Mouse (Mus musculus) adipocyte (in vitro differentiated cells): Measurements from ENCODE around the gene Slc16a4.
A peak's percentile ranks its signal among the peaks of the same experiment; 100 is the strongest.
"Not testable (repeated sequence)": the region's sequence is repeated elsewhere in the genome, so short reads cannot be mapped to it uniquely, and the experiment has no call there.

ENCODE experiments used
- DNase-seq: peaks from one replicate; pipeline ENCODE4 v3.0.0-alpha.2; 2016; ENCODE audit warnings: low spot score

The Slc16a4 gene

DNA sequence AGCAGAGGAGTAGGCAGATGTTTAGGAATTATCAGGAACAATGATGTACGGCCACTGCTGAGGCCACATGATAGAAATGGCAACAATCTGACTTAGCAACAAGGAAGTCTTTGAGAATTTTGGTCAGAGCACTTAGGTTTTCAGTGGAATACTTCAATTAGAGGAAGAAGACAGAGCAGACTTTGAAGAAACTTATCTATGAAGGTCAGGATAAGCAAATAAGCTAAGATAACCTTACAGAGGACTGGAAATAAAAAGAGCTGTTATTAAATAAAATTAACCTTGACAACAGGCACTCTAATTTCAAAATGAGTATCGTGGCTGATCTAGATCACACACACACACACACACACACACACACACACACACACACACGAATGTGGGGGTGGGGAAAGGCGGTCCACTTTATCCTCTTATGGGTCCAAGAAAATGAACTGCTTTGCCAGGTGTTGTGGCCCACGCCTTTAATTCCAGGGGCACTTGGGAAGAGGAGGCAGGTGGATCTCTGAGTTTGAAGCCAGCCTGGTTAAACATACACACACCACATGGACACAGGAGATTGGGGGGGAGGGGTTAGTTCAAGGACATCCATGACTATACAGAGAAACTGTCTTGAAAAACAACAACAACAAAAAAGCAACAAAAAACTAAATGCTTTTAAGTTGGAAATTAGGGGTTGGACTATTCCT lies 4.8 kb downstream of the Slc16a4 start:
- DNase-seq, result no peak

GRCm38 (mm10) chr3:107296917-107297316 lies 5.9 kb downstream of the Slc16a4 start:
- not testable (repeated sequence) for DNase-seq

- DNase-seq, result no peak
Observed at GRCm38 (mm10) chr3:107317338-107317737, 26.3 kb downstream of the Slc16a4 start.

DNA sequence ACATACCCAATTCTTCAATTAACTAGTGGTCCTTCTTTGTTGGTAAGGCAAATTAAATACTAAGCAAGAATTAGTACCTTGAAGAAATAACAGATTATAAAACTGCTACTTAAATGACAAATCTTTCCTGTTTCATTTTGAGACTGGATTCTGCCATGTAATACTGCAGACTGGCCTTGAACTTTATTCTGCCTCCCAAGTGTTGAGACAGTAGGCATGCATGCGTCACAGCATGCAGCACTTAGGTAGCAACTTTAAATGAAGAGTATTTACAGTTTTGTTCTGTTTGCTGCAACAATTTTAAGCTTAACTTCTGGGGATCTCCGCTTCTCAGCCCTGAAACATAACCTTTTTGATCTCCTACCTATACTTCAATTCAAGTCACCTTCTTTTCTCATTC lies 30.1 kb downstream of the Slc16a4 start:
- DNase-seq, result no peak

DNA sequence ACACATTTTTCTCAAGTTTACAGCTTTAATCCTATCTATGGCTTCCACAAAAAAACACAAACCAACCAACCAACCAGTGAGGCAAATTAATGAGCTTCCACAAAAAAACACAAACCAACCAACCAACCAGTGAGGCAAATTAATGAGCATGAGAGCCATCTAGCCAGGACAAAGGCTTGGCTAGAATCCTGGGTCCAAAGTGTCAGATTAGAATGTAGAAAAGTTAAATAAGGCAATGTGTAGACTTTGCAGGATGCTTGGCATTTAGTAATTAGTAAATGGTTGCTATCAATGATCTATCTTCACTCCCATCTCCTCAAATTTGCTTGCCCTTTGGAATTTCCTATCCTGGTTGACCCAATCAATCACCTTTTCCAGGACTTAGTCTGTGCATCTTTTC lies 30.7 kb downstream of the Slc16a4 start:
- DNase-seq, result no peak

- no peak for DNase-seq
Observed at GRCm38 (mm10) chr3:107326442-107326841, 35.4 kb downstream of the Slc16a4 start.

DNA sequence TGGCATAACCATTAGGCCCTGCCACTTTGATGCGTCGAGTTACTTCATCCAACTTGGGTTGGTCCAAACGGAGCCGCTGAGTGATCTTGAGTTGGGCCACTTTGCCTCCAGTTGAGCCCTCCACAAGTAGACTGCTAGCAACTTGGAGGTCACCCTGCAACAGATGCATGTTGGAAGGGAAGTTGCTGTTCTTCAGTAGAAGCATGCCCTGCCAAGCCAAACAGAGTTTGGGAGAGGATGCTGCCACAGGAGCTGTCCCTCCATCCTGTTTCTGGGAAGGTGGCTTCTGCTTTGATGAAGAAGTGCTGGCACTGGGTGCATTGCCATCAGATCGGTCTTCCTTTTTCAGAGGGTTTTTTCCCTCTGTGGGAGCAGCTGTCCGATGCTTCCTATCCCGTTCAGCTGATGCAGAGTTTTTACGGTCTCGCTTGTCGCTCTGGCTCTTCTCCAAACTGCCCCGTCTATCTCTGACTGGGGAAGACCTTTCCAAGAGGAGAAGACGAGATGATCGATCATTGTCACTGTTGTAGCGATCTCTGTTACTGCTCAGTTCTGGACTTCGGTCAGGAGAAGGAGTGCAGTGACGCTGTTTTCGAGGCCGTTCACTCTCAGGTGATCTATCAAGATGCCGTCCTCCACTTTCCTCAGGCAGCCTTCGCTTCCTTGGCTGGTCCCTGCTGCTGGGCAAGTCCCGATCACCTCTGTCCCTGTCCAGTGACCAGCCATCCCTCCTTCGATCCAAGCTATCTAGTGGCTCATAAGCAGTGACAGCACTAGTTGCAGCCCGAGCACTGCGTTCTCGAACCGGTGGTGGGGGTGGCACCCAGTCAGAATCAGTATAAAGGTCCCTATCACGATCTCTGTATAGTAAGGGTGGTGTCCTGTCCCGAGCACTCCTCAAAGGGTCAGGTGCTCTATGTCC lies 39.7 kb downstream of the Slc16a4 start:
- no peak for DNase-seq

DNA sequence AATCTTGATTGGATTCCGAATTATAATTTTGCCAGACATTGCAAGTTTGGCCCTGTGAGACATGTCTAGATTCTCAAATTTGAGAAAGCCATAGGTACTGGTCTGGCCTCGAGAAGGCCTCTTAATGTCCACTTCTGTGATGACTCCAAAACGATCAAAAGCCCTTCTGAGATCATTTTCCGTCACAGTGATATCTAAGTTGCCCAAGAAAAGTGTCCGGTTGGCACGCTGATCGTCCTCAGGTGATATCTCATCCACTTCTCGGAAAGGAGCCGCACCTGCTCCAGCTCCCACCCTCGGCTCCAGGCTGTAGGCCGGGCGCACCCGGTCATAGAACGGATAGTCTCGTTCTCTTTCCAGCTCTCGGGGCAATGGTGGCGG lies 40.7 kb downstream of the Slc16a4 start:
- no peak for DNase-seq

DNA sequence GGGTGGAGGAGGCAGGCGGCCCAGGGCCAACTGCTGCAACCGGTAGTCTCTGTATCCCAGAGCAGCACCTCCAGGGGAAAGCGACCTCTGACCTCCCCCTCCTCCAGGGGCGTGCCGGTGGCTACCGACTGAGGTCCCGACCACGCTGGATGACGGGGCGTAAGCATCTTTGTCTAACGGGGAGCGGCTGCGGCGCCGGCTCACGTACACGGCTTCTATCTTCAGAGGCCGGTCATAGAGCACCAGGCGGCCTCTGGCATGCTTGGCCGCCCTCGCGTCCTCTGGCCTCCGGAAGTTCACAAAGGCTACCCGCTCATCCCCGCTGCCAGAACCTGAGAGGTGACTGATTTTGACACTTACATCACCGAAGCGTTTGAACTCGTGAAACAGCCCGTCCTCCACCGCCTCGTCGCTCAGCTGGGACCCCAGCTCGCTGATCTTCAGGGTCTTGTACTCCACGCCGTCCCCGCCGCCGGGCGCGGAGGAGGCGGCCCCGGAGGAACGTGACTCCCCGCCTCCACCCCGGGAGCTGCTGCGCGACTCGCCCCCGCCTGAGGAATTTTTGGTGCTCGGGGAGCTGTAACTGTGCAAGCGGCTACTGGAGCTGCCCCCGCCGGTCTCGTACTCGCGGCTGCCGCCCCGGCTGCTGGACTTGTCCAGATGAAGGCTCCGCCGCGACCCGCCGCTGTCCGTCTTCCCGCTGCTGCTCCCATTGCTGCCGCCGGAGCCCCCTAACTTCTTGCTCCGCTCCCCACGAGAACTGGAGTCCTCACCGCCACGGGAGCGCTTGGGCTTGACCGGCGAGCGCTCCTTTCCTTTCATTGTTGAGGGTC lies 41.3 kb downstream of the Slc16a4 start:
- peak; percentile 64 for DNase-seq

DNA sequence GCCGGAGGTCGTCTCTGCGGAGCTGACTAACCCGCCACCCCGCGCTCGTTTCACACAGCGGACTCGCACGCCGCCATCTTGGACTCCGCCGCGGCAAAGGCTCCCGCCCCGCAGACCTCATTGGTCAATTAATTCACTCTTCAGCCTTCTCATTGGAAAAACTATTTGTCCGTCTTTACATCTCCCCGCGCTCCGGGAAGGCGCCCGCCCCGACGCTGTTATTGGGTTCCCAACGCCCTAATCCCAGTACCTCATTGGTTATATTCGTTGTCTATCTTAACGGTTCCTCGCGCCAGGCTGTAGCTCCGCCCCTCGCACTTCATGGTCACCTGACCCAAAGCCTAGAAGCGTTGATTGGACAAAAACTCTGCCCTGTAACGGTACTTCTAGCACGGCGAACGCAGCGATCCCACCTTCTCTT lies 41.9 kb downstream of the Slc16a4 start:
- no peak for DNase-seq

- DNase-seq, result peak; percentile 99
Observed at GRCm38 (mm10) chr3:107333381-107334201, 42.6 kb downstream of the Slc16a4 start, which contains the start of gene Rbm15. Gene Rbm15 (minus strand): TSS chr3:107333673.

- no peak for DNase-seq
Observed at GRCm38 (mm10) chr3:107334202-107334934, 43.3 kb downstream of the Slc16a4 start.

GRCm38 (mm10) chr3:107343971-107344370 lies 52.9 kb downstream of the Slc16a4 start:
- DNase-seq, result no peak

GRCm38 (mm10) chr3:107345033-107345725 lies 54.1 kb downstream of the Slc16a4 start:
- DNase-seq, result no peak

DNA sequence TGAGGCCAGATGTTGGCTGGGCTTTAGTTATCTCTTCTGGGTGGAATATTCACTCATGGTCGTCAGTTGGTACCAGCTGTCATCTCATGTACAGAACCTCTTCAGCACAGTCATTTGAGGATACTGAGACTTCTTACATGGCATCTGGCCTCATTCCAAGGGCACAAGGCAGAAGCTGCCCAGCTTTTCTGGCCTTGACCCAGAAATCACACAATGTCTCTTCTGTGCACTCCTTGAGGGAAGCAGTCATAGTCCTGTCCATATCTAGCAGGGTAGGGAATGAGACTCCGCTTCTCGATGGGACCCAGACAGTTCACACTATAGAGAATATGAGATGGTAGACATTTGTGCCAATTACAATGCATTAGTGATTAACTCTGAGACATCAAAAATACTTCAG lies 58.0 kb downstream of the Slc16a4 start:
- DNase-seq, result peak; percentile 74

- no peak for DNase-seq
Observed at GRCm38 (mm10) chr3:107351706-107352105, 60.7 kb downstream of the Slc16a4 start.

DNA sequence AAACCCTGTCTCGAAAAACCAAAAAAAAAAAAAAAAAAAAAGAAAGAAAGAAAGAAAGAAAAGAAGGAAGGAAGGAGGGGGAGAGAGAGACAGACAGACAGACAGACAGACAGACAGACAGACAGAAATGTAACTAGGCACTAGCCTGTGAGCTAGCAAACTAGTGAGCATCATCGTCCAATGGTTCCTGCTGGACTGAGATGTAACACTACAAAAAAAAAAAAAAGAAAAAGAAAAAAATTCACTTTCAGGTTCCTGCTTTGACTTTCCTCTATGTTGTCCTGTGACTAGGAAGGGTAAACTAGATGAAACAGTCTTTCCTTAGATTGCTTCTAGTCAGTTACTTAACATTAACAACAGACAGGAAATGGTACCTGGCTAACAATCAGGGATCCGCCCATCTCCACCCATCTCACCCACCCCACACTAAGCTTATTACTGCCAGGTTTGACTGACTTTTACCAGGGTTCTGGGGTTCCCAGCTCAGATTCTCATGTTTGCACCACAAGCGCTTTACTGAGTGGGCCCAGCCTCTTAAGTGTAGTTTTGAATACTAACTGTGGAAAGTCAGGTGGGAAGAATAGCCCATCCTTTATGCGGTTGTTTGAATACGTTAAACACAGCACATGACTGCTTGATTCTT lies 64.7 kb downstream of the Slc16a4 start:
- DNase-seq, result no peak

DNA sequence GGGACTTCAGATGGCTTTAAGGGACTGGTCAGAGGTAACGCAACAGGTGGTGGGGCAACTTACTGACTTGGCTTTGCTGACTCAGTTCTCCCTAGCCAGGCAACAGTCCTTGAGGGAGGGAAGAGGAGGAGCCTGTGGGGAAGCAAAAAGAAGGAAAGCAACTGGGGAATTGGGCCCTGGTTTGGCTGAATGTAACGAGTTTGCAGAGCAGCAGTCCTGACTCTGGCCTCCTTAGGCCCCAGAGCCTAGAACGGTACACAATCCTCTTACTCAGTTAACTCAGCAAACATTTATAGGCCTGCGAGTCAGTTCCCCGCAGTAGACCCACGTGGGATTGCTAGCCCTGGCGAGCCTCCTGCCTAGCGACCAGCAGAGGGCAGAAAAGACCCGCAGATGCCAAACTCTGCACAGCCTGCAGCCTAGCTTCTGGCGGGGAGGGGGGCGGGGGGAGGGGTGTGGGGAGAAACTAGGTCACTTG lies 66.0 kb downstream of the Slc16a4 start:
- DNase-seq, result peak; percentile 84

DNA sequence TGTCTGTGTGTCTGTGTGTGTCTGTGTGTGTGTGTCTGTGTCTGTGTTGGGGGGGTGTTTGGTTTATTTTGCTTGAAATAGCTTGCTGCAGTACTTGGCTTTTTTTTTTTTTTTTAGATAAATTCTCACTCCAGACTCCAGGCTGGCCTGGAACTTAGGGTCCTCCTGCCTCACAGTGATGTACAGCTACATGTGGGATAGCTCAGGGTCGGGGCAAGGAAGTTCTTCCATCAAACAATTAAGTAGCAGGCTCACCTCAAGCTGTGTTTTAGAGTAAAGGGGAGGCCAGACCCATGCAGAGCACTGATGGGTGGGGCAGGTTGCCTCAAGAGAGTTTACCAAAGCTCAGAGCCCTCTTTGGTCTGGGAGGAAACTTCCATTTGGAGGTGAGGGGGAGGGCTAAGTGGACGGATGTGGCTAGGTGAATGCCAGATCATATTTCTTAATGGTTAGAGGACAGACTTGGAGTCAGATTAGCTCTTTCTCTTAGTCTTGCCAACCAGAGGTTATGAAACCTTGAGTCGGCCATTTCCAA lies 66.7 kb downstream of the Slc16a4 start:
- DNase-seq, result no peak
